Mouse (Mus musculus): ENCODE results near the gene Fam149a.

Fam149a gene

GRCm38 (mm10) chr8:45381963-45382347 is at the start of gene Fam149a:
Fam149a (minus strand) TSS chr8:45382291.
- DNase-seq (ENCODE audit: low spot score in 2 of 2), result no peak

- DNase-seq (ENCODE audit: low spot score in 2 of 2), result no peak
Measured at GRCm38 (mm10) chr8:45420151-45420550, 38.1 kb upstream of the Fam149a start.

- peak in 1 of 2 experiments; percentile 1 for DNase-seq (ENCODE audit: low spot score in 2 of 2)
Measured at GRCm38 (mm10) chr8:45414965-45415364, 32.9 kb upstream of the Fam149a start.

DNA sequence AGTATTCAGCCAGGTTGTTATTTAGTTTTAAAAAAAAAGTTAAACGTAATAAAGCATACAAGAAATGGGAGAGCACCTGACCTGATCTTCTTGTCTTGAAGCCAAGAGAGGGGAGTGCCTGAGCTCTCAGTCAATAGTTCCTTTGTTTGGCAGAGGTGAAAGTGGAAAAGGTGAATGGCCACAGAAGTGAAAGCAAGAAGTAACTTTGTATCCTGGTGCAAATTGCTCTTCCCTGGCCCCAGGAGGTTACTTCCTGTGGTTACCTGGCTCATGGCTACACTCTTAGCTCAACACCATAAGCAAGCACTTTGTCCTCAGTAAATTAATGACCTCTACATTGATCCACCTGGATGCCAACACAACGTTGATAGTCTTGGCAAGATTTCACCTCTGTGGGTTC is 28.8 kb upstream of the Fam149a start, which contains the start of gene Tlr3:
TSS of gene Tlr3 (minus strand) at position 199 of the 400 bp plus-strand sequence.
- no peak for DNase-seq (ENCODE audit: low spot score in 2 of 2)

DNA sequence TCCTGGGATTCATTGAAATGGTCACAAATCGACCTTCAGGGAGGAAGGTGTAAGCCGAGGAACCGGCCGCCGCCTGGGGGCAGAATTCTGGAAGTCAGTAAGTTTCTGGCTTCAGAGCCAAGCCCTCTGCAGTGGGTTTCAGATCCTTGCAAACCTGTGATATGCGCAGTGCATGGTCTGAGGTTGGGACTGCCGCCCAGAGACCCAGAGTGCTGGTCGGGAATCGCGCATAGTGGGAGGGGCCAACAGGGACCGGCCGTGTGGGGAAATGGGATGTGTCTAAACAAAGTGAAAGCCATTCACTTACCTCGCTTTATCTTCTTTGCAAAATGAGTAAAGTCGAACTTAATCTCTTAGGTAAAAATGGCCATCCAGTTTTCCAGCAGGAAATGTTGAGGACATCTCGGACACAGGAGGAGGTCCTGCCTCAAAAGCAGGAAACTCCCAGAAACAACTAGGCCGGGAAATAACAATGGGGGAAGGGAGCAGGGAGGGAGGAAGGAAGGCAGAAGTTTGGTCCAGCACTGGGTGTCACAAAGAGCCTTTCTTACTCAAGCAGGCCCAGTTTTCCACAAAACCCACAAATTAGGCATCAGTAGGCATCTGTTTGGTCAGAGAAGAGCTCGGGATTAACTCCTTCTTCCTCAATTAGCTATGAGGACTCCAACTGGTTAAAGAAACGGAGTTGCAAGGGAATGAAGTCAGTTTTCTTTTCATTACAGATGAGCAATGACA is 28.2 kb upstream of the Fam149a start:
- peak; percentile 3 to 7 for DNase-seq (ENCODE audit: low spot score in 2 of 2)

- DNase-seq (ENCODE audit: low spot score in 2 of 2), result no peak
Measured at GRCm38 (mm10) chr8:45409702-45410101, 27.6 kb upstream of the Fam149a start.

DNA sequence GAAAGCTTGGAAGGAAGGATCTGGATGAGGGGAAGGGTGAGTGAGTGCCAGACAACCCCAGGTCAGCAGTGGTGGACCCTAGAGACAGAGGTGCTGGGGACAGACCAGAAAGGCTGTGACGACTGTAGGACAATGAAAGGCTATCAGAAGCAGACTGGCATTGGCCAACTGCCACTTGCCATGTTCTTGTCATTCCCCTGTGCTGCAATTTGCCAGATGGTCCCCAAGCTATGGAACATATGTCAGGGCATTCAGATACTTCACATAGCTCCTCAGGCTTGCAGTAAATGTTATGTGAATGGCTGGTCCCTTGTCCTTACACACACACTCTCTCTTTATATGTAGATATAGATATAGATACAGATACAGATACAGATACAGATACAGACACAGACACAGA is 1.2 kb upstream of the Fam149a start:
- DNase-seq (ENCODE audit: low spot score in 2 of 2), result no peak

DNA sequence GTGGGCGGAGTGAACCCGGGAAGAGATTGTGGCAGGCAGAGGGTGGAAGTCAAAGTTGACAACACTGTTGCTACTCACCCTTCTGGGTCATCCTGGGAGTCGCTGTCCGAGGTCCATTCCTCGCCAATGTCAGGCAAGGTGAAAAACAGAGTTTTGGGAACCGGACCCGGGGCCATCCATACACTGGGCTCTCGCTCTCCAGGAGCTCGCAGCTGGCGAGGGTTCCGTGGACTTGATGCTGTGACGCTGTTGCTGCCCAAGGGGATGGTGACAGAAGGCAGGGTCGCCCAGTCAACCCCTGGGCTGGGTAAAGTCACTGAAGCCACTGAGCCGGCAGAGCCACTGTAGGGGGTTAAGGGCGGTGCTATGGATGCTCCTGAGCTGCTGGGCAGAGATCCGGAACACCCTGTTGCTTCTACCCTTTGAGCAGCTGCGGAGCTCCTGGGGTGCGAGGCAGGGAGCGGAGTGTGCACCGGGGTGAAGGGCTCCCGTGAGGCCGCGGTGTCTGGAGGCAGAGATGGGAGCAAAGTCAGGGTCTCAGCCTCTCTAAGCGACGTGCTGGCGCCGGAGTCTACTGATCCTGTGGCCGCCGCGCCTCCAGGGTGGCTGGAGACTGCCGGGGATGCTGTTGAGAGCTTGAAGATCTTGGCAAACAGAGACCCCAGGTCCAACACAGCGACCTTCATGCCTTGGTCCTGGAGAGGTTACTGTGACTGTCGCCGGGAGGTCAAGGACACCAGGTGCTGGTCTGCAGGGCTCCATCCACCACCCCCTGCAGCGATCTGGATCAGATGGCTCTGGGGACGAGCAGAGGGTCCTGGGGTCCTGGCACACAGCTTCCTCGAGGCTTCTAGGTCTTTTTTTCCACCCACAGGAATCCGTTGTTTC is 772 bp downstream of the Fam149a start:
- DNase-seq (ENCODE audit: low spot score in 2 of 2), result no peak

DNA sequence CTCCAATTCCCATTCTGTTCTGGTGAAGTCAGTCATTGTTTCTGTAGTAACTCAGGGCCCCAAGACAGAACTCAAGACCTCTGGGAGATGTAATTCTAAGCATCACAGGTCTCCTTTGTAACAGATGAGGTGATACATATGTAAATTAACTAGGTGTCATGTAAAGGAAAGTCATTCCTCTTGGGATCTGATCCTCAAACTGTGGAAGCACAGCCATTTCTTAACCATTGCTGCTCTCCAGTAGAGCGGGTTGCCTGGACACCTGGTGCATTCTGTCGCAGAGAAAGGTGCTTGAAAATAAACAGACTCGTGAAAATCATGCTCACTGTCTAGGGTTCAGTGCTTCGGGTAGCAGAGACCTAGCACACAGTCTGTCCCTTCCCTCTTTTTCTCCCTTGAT is 1.5 kb downstream of the Fam149a start:
- DNase-seq (ENCODE audit: low spot score in 2 of 2), result no peak

GRCm38 (mm10) chr8:45374071-45374470 is 8.0 kb downstream of the Fam149a start:
- DNase-seq (ENCODE audit: low spot score in 2 of 2), result no peak

DNA sequence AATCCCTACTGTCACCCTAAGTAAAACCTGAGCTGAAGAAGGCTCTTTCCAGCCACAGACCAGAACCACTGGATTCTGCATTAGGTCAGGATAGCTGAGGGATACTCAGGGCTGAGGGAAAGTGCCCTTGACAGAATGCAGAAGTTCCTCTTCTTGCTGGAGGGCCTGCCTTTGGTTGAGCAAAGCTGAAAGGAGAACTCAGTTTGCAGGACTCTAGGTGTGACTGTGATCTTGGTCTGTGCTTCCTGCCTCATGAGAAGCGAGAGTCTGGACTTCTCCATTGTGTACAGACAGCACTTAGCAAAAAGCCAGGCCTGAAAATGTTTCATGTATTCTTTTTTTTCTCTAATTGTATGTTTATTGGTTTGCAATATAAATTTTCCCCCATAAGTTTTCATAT is 14.9 kb downstream of the Fam149a start:
- DNase-seq (ENCODE audit: low spot score in 2 of 2), result no peak

GRCm38 (mm10) chr8:45363220-45363619 is 18.9 kb downstream of the Fam149a start:
- no peak for DNase-seq (ENCODE audit: low spot score in 2 of 2)

GRCm38 (mm10) chr8:45362323-45362722 is 19.8 kb downstream of the Fam149a start:
- no peak for DNase-seq (ENCODE audit: low spot score in 2 of 2)

GRCm38 (mm10) chr8:45359091-45359605 is 22.9 kb downstream of the Fam149a start:
- no peak for DNase-seq (ENCODE audit: low spot score in 2 of 2)

DNA sequence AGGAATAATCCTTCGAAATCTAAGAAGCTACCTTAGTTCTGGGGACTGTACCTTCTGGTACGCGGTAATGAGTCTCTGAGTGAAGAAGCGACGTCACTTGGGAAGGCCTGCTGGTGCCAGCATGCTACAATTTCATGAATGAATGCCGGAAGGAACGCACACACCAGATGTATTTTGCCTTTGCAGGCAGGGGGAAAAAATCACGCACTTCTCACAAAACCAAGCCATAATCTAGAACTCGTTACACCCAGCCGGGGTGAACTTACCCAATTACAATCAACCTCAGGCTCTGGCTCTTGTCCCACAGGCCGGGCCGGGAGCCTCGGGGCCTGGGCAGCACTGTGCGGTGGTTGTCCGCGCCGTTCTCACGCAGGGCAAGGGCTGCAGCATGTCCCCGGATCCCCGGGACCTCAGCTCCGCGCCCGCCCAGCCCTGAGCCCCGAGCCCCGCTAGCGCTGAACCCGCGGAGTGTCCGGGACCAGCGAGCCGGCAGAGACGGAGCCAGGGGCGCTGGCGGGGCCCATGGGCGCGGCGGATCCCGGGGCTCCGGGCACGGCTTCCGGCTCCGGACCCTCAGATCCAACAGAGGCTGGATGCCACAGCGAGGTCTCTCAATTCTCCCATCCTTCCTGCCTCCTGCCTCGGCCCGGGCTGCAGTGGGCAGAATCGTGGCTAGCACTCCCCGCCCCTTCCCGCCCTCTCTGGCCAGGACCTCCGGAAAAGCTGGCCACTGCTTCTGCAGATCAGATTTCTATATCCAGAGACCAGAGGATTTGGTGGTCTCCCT is 23.8 kb downstream of the Fam149a start:
- DNase-seq (ENCODE audit: low spot score in 2 of 2), result no peak

DNA sequence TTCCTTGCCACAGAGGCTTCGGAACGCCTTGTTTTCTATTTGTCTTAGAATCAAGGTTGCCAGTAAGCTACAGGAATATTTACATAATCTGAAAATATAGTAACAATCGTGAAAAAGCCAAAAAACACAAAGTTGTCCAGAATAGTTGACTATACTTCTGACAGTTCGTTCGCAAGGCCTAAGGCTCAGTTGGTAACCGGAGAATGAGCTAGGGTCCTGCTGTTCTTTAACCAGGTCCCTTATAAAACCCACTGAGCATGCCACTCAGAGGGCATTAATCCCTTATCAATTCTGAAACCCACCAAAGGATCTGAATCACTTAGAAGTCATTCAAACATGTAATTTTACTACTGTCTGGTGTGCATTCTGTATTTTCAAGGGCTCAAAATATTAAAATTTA is 26.3 kb downstream of the Fam149a start:
- no peak for DNase-seq (ENCODE audit: low spot score in 2 of 2)

GRCm38 (mm10) chr8:45345031-45345430 is 37.1 kb downstream of the Fam149a start:
- DNase-seq (ENCODE audit: low spot score in 2 of 2), result peak in 1 of 2 experiments; percentile 41

- no peak for DNase-seq (ENCODE audit: low spot score in 2 of 2)
Measured at GRCm38 (mm10) chr8:45344298-45344697, 37.8 kb downstream of the Fam149a start.

GRCm38 (mm10) chr8:45341630-45342628 is 40.2 kb downstream of the Fam149a start:
- no peak for DNase-seq (ENCODE audit: low spot score in 2 of 2)

- DNase-seq (ENCODE audit: low spot score in 2 of 2), result no peak
Measured at GRCm38 (mm10) chr8:45333493-45333892, 48.6 kb downstream of the Fam149a start.
